Mouse (Mus musculus): Measurements from ENCODE around the gene Timm22. TPM values are rescaled to one million over a fixed set of nuclear protein-coding genes. Genes with fewer than 3 reads are reported as not detected.

Gene Timm22
- polyA plus RNA-seq, 2 experiments: 11.1 to 47.4 TPM

DNA sequence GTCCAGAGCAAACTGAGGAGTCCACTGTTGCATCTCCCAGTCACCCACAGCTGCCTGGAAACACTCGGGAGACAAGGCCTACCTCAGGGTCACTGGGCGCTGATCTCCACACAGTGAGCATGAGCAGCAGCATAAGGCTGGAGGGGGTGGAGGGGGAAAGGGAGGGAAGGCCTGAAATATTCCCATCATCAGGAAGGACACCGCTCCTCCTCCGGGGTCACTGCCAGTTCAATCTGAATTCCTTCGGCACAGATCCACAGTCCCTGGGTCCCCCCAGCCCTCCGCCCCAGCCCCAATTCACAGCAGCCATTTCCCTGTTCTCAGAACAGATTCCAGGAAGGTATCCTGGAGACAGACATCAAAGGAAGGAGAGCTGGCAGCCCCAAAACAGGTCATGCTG is 43.6 kb upstream of the Timm22 start:
- Histone ChIP-seq H3K4me2 (ENCODE audit: low read depth) (no peak overlapping the region), H3K27ac (no peak overlapping the region), H3K36me3 (replicated peaks; ENCODE audit: control insufficient read depth, insufficient read depth, low read depth) (no peaks in the 10 kb centered on the region), H3K4me1 (replicated peaks; ENCODE audit: control insufficient read depth in 2 of 2, insufficient read depth in 2 of 2, low read length in 1 of 2) (0 out of 4 replicates have a peak, but pooled peaks cover 0 to 1% of the 10 kb centered on the region in 2 experiments), H3K27me3 (ENCODE audit: control insufficient read depth, insufficient read depth, low read length) (no peaks in the 10 kb centered on the region), H3K9ac (replicated peaks) (no peak overlapping the region), H3K9me3 (ENCODE audit: control insufficient read depth, low read length) (no peaks in the 10 kb centered on the region), H3K4me3 (ENCODE audit: insufficient read depth in 1 of 2, low read depth in 2 of 2, low read length in 2 of 2) (no peak overlapping the region)
- DNase-seq (ENCODE audit: low read depth in 3 of 3, low spot score in 3 of 3): no peak
- 54% methylated on average over 6 of the region's 6 CpGs for WGBS (ENCODE audit: insufficient replicate concordance)
- no peak for ATAC-seq (ENCODE audit: insufficient read depth)
- TF ChIP-seq EP300 (IDR thresholded peaks at IDR 0.05; ENCODE audit: low read depth) (no peak), CTCF (IDR thresholded peaks at IDR 0.05; ENCODE audit: low read depth) (no peak)

DNA sequence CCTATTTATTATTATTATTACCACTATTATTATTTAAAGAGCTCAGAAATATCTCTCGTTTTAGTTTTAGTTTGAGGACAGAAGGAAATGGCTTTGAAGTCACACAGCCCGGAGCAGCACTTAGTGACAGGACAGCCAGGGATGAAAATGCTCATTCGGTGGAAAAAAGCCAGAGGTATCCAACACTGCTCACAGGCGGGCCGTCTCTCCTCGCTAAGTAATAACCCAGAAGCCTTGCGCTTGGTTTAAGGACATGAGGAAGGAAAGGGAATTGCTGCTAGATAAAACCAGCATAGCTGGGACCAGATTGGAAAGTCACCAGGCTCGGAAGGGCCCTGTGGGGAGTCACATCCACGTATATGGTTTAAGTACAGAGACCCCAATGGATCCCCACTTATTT is 43.1 kb upstream of the Timm22 start:
- TF ChIP-seq CTCF (IDR thresholded peaks at IDR 0.05; ENCODE audit: low read depth) (no peak), EP300 (IDR thresholded peaks at IDR 0.05; ENCODE audit: low read depth) (no peak)
- H3K4me2 ChIP-seq (ENCODE audit: low read depth): no peak overlapping the region
- H3K27ac ChIP-seq: no peak overlapping the region
- WGBS (ENCODE audit: insufficient replicate concordance): 60% methylated on average over 9 of the region's 9 CpGs
- no peaks in the 10 kb centered on the region for H3K36me3 ChIP-seq (replicated peaks; ENCODE audit: control insufficient read depth, insufficient read depth, low read depth)
- DNase-seq (ENCODE audit: low read depth in 3 of 3, low spot score in 3 of 3) (no peak), ATAC-seq (ENCODE audit: insufficient read depth) (no peak)
- no peaks in the 10 kb centered on the region for H3K27me3 ChIP-seq (ENCODE audit: control insufficient read depth, insufficient read depth, low read length)
- H3K9ac ChIP-seq (replicated peaks): no peak overlapping the region
- H3K4me3 ChIP-seq (ENCODE audit: insufficient read depth in 1 of 2, low read depth in 2 of 2, low read length in 2 of 2): no peak overlapping the region
- 0 out of 4 replicates have a peak, but pooled peaks cover 0 to 1% of the 10 kb centered on the region in 2 experiments for H3K4me1 ChIP-seq (replicated peaks; ENCODE audit: control insufficient read depth in 2 of 2, insufficient read depth in 2 of 2, low read length in 1 of 2)
- H3K9me3 ChIP-seq (ENCODE audit: control insufficient read depth, low read length): no peaks in the 10 kb centered on the region

DNA sequence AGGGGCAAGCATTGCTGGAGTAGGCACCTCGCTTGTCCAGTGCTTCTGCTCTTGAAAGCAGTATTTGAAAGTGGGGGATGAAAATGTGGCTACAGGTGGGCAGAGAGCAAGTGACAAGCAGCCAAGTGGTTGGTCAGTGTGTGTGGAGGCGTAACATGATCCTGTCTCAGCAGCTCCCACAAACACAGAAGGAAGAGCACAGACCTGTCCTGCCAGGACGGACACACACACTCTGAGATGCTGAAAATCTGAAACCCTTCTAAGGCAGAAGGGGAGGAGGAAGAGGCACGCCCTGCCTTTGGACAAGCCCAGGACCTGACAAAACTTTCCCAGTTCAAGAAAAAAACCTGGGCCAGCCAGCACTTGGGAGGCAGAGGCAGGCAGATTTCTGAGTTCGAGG is 42.7 kb upstream of the Timm22 start:
- Histone ChIP-seq H3K4me2 (ENCODE audit: low read depth) (no peak overlapping the region), H3K27ac (no peak overlapping the region), H3K9me3 (ENCODE audit: control insufficient read depth, low read length) (no peaks in the 10 kb centered on the region), H3K36me3 (replicated peaks; ENCODE audit: control insufficient read depth, insufficient read depth, low read depth) (no peaks in the 10 kb centered on the region), H3K4me3 (ENCODE audit: insufficient read depth in 1 of 2, low read depth in 2 of 2, low read length in 2 of 2) (no peak overlapping the region), H3K4me1 (replicated peaks; ENCODE audit: control insufficient read depth in 2 of 2, insufficient read depth in 2 of 2, low read length in 1 of 2) (0 out of 4 replicates have a peak, but pooled peaks cover 0 to 1% of the 10 kb centered on the region in 2 experiments), H3K9ac (replicated peaks) (no peak overlapping the region), H3K27me3 (ENCODE audit: control insufficient read depth, insufficient read depth, low read length) (no peaks in the 10 kb centered on the region)
- no peak for ATAC-seq (ENCODE audit: insufficient read depth)
- no peak for DNase-seq (ENCODE audit: low read depth in 3 of 3, low spot score in 3 of 3)
- TF ChIP-seq EP300 (IDR thresholded peaks at IDR 0.05; ENCODE audit: low read depth) (no peak), CTCF (IDR thresholded peaks at IDR 0.05; ENCODE audit: low read depth) (no peak)
- 59% methylated on average over 5 of the region's 5 CpGs for WGBS (ENCODE audit: insufficient replicate concordance)

GRCm38 (mm10) chr11:76366720-76367119 is 40.0 kb upstream of the Timm22 start:
- Histone ChIP-seq H3K4me2 (ENCODE audit: low read depth) (no peak overlapping the region), H3K9me3 (ENCODE audit: control insufficient read depth, low read length) (no peaks in the 10 kb centered on the region), H3K4me3 (ENCODE audit: insufficient read depth in 1 of 2, low read depth in 2 of 2, low read length in 2 of 2) (no peak overlapping the region), H3K36me3 (replicated peaks; ENCODE audit: control insufficient read depth, insufficient read depth, low read depth) (no peaks in the 10 kb centered on the region), H3K9ac (replicated peaks) (no peak overlapping the region), H3K27me3 (ENCODE audit: control insufficient read depth, insufficient read depth, low read length) (no peaks in the 10 kb centered on the region), H3K27ac (no peak overlapping the region), H3K4me1 (replicated peaks; ENCODE audit: control insufficient read depth in 2 of 2, insufficient read depth in 2 of 2, low read length in 1 of 2) (peaks cover 0 to 1% of the 10 kb centered on the region in 2 experiments; a peak in 1 of 4 replicates)
- ATAC-seq (ENCODE audit: insufficient read depth) (no peak), DNase-seq (ENCODE audit: low read depth in 3 of 3, low spot score in 3 of 3) (no peak)
- no peak for TF ChIP-seq CTCF (IDR thresholded peaks at IDR 0.05; ENCODE audit: low read depth)
- TF ChIP-seq EP300 (IDR thresholded peaks at IDR 0.05; ENCODE audit: low read depth): no peak
- WGBS (ENCODE audit: insufficient replicate concordance): 59% methylated on average over 15 of the region's 15 CpGs

- no peaks in the 10 kb centered on the region; a peak in 1 of 4 replicates for H3K4me1 ChIP-seq (replicated peaks; ENCODE audit: control insufficient read depth in 2 of 2, insufficient read depth in 2 of 2, low read length in 1 of 2)
- TF ChIP-seq CTCF (IDR thresholded peaks at IDR 0.05; ENCODE audit: low read depth) (no peak), EP300 (IDR thresholded peaks at IDR 0.05; ENCODE audit: low read depth) (no peak)
- H3K27me3 ChIP-seq (ENCODE audit: control insufficient read depth, insufficient read depth, low read length): no peaks in the 10 kb centered on the region
- no peak overlapping the region for H3K9ac ChIP-seq (replicated peaks)
- H3K27ac ChIP-seq: no peak overlapping the region
- H3K36me3 ChIP-seq (replicated peaks; ENCODE audit: control insufficient read depth, insufficient read depth, low read depth): no peaks in the 10 kb centered on the region
- ATAC-seq (ENCODE audit: insufficient read depth): no peak
- no peak overlapping the region for H3K4me2 ChIP-seq (ENCODE audit: low read depth)
- no peak overlapping the region for H3K4me3 ChIP-seq (ENCODE audit: insufficient read depth in 1 of 2, low read depth in 2 of 2, low read length in 2 of 2)
- DNase-seq (ENCODE audit: low read depth in 3 of 3, low spot score in 3 of 3): no peak
- H3K9me3 ChIP-seq (ENCODE audit: control insufficient read depth, low read length): no peaks in the 10 kb centered on the region
Observed at GRCm38 (mm10) chr11:76370491-76370890, 36.3 kb upstream of the Timm22 start.

Measured in liver, embryonic 14.5 days (tissue).